Mouse (Mus musculus): ENCODE results near the gene Glis1. TPM values are rescaled to one million over a fixed set of nuclear protein-coding genes. Genes with fewer than 3 reads are reported as not detected.
"Not testable (repeated sequence)": the region's sequence is repeated elsewhere in the genome, so short reads cannot be mapped to it uniquely, and the experiment has no call there.

Gene Glis1
- polyA plus RNA-seq, 1 experiment from 2014 or later: 2.7 TPM

DNA sequence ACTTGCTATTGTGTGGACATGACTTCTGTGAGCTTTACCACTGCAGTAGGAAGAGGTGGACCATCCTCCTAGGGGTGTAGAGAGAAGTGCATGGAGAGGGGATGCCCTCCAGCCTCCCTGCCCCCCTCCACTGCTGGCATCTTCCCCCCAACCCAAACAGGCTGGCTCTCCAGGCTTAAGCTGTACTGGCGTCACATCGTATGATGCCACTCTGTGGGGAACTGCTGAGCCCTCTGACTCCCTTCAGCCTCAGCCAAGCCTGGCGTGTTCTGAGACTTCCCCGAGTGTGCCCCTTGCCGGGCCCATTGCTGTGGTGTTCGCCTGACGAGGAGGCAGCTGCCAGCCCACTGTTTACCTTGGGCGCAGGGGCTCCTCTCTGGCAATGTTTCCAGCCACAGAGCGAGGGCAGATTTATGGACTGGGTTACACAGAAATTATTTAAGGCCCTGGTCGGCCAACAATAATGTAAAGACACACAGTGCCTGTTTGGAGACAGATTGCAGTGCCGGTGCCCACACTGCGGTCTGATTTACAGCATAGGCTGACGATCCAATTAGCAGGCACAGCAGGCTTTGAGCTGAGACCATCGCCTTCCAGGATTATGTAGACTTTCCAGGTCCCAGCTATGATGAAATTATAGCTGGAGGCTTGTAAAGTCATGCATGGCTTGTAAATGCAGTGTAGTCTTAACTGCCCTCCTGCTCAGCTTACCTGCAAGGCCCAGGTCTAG, 156.6 kb downstream of the Glis1 start:
- H3K4me1 ChIP-seq (replicated peaks): peaks cover 29% of the 10 kb centered on the region
- peaks cover 10% of the 10 kb centered on the region for H3K27me3 ChIP-seq
- H3K36me3 ChIP-seq: no peaks in the 10 kb centered on the region
- H3K4me2 ChIP-seq: no peak overlapping the region
- H3K27ac ChIP-seq (replicated peaks): peak overlapping the region; percentile 89
- H3K9me3 ChIP-seq: no peaks in the 10 kb centered on the region
- 22% methylated on average over 14 of the region's 14 CpGs for WGBS
- H3K9ac ChIP-seq: peak overlapping the region; percentile 38; the same call in 1 of the 2 replicates
- H3K4me3 ChIP-seq: no peak overlapping the region
- ATAC-seq (ENCODE audit: low read depth): peak; percentile 92

DNA sequence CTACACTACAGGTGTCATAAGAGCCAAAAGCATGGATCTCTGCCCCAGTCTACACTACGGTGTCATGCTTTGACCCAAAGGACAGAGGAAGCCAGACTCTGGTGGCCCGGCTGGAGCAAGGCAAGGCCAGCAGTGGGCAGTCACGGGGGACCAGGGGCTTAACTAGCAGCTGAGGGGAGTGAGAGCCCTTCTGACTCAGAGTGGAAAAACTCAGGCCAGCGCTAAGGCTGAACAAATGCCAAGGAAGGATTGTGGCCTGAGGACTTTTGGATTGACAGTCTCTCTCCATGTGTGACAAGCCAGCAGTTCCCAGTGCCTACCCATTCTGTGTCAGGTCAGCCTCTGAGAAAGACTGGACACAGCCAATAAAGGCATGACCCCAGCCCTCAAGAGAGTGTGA, 159.0 kb downstream of the Glis1 start:
- Histone ChIP-seq H3K27me3 (peaks cover 16% of the 10 kb centered on the region), H3K9ac (no peak overlapping the region), H3K4me2 (no peak overlapping the region), H3K4me3 (no peak overlapping the region), H3K27ac (replicated peaks) (no peak overlapping the region), H3K36me3 (no peaks in the 10 kb centered on the region), H3K9me3 (no peaks in the 10 kb centered on the region), H3K4me1 (replicated peaks) (peaks cover 44% of the 10 kb centered on the region)
- no peak for ATAC-seq (ENCODE audit: low read depth)
- WGBS: 88% methylated on average over 4 of the region's 4 CpGs

- Histone ChIP-seq H3K4me1 (replicated peaks) (peaks cover 20% of the 10 kb centered on the region), H3K27me3 (peaks cover 16% of the 10 kb centered on the region; the same call in 1 of the 2 replicates), H3K9me3 (no peaks in the 10 kb centered on the region), H3K4me3 (no peak overlapping the region), H3K9ac (no peak overlapping the region), H3K4me2 (no peak overlapping the region), H3K36me3 (no peaks in the 10 kb centered on the region), H3K27ac (replicated peaks) (peak overlapping the region; percentile 73; the same call in 1 of the 2 replicates)
- no peak for ATAC-seq (ENCODE audit: low read depth)
- 61% methylated on average over 9 of the region's 9 CpGs for WGBS
Measured at GRCm38 (mm10) chr4:107597226-107597897, 163.0 kb downstream of the Glis1 start.

DNA sequence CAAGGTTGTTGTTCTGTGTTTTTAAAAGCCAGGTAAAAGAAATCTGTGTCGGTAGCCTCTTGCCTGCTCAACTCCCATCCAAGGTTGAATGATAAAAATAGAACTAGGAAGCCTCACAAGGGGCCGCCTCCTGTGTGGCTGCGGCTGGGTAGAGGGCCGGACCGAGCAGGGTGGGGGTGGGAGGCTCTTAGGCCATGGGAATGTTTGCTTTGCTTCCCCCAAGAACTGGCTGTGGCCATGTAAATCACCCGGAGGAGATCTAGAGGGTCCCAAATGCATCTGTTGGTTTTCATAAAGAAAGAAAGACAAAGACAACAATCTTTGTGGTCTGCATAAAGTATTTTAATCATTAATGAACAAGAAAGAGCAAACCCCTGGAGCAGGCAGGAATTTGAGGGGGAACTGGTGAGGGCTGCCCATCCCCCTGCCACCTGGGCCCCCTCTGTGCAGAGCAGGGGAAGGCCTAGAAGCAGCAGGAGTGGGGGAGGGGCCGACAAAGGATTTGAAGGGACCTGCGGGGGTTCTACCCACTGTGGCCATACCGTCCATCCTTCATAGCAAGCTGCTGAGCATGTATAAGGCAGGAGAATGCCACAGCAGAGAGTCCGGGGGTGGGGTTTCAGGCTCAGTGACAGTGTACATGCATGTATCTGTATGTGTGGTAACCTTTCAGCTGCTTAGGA, 163.6 kb downstream of the Glis1 start:
- ATAC-seq (ENCODE audit: low read depth): peak; percentile 55
- Histone ChIP-seq H3K4me1 (replicated peaks) (peaks cover 21% of the 10 kb centered on the region), H3K9ac (peak overlapping the region; percentile 26; the same call in 1 of the 2 replicates), H3K4me3 (no peak overlapping the region), H3K27me3 (peaks cover 16% of the 10 kb centered on the region; the same call in 1 of the 2 replicates), H3K36me3 (no peaks in the 10 kb centered on the region), H3K27ac (replicated peaks) (peak overlapping the region; percentile 73; the same call in 1 of the 2 replicates), H3K9me3 (no peaks in the 10 kb centered on the region), H3K4me2 (no peak overlapping the region)
- WGBS: 13% methylated on average over 10 of the region's 10 CpGs

- 91% methylated on average over 5 of the region's 5 CpGs for WGBS
- H3K9me3 ChIP-seq; ATAC-seq (ENCODE audit: low read depth); H3K4me2 ChIP-seq; H3K4me3 ChIP-seq; H3K9ac ChIP-seq; H3K36me3 ChIP-seq: not testable (repeated sequence)
- H3K27ac ChIP-seq (replicated peaks): peak overlapping the region; percentile 73; the same call in 1 of the 2 replicates
- peaks cover 24% of the 10 kb centered on the region for H3K4me1 ChIP-seq (replicated peaks)
- peaks cover 16% of the 10 kb centered on the region; the same call in 1 of the 2 replicates for H3K27me3 ChIP-seq
Measured at GRCm38 (mm10) chr4:107598581-107598958, 164.2 kb downstream of the Glis1 start.

GRCm38 (mm10) chr4:107602284-107602683, 167.9 kb downstream of the Glis1 start:
- Histone ChIP-seq H3K27me3 (no peaks in the 10 kb centered on the region), H3K4me1 (replicated peaks) (peaks cover 17% of the 10 kb centered on the region), H3K4me3 (no peak overlapping the region), H3K9ac (no peak overlapping the region), H3K9me3 (no peaks in the 10 kb centered on the region), H3K27ac (replicated peaks) (no peak overlapping the region), H3K4me2 (no peak overlapping the region), H3K36me3 (no peaks in the 10 kb centered on the region)
- no peak for ATAC-seq (ENCODE audit: low read depth)
- WGBS: 56% methylated on average over 7 of the region's 7 CpGs

GRCm38 (mm10) chr4:107602787-107603186, 168.4 kb downstream of the Glis1 start:
- no peak overlapping the region for H3K4me3 ChIP-seq
- no peaks in the 10 kb centered on the region for H3K9me3 ChIP-seq
- H3K27me3 ChIP-seq: no peaks in the 10 kb centered on the region
- H3K27ac ChIP-seq (replicated peaks): no peak overlapping the region
- ATAC-seq (ENCODE audit: low read depth): no peak
- peaks cover 12% of the 10 kb centered on the region for H3K4me1 ChIP-seq (replicated peaks)
- H3K4me2 ChIP-seq: no peak overlapping the region
- 78% methylated on average over 14 of the region's 14 CpGs for WGBS
- no peak overlapping the region for H3K9ac ChIP-seq
- no peaks in the 10 kb centered on the region for H3K36me3 ChIP-seq

GRCm38 (mm10) chr4:107603208-107603607, 168.8 kb downstream of the Glis1 start:
- WGBS: 76% methylated on average over 7 of the region's 7 CpGs
- H3K4me1 ChIP-seq (replicated peaks): peaks cover 7% of the 10 kb centered on the region
- no peak overlapping the region for H3K4me2 ChIP-seq
- no peaks in the 10 kb centered on the region for H3K27me3 ChIP-seq
- no peak overlapping the region for H3K9ac ChIP-seq
- H3K4me3 ChIP-seq: no peak overlapping the region
- no peaks in the 10 kb centered on the region for H3K9me3 ChIP-seq
- H3K27ac ChIP-seq (replicated peaks): no peak overlapping the region
- H3K36me3 ChIP-seq: no peaks in the 10 kb centered on the region
- ATAC-seq (ENCODE audit: low read depth): no peak

DNA sequence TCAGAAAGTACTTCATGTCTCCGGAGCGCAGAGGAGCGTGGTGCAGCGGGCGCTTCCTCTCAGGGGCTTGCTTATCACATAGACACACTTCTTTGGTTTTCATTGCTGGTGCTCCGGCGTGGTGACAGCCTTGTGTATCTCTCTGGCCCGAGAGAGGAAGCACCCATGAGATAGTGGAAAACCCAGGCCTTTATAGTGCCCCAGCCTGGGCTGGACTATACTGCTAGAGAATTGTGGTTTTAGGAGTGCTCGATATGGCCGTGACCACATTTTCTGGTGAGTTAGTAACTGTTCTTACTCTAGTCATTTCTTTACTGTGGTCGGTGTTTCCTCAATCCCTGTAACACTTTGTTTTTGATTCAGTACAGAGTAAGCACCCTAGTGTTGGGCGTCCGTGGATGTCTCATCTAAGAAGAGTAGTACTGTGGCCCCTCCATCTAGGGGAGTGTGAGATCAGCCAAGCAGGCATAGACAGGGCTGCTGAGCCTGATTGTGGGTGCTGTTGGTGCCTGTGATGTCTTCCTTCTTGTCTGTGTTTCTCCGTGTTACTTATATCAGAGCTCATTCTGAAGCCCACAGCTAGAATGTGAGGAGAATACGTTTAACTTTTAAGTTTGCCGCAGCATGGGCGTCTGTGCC, 171.7 kb downstream of the Glis1 start:
- Histone ChIP-seq H3K27ac (replicated peaks) (no peak overlapping the region), H3K9ac (no peak overlapping the region), H3K4me3 (no peak overlapping the region), H3K4me2 (no peak overlapping the region), H3K36me3 (no peaks in the 10 kb centered on the region), H3K27me3 (no peaks in the 10 kb centered on the region; the same call in 1 of the 2 replicates), H3K9me3 (no peaks in the 10 kb centered on the region), H3K4me1 (replicated peaks) (peaks cover 13% of the 10 kb centered on the region)
- ATAC-seq (ENCODE audit: low read depth): no peak
- WGBS: 83% methylated on average over 17 of the region's 17 CpGs

DNA sequence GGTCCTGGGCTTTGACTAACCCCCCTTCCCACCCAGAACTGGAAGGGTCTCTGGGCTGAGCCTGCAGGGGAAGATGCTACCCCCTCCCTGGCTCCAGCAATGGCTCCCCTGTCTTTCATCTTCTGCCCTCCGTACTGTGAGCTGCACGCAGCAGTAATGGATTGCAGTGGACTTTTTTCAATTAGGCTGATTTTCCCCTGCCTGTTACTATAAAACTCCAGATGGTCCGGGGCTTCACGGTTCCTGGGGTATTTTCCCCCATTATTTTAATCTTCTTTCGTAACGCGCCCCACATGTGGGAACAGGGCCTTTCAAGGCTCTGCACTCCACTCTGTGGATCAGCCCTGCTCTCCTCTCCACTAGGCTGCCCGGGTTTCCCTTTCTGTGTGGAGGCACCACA, 175.4 kb downstream of the Glis1 start:
- 0 out of 2 replicates have a peak overlapping the region, but pooled peaks have one; percentile 19 for H3K27ac ChIP-seq (replicated peaks)
- no peak overlapping the region for H3K4me2 ChIP-seq
- H3K9ac ChIP-seq: no peak overlapping the region
- ATAC-seq (ENCODE audit: low read depth): no peak
- peaks cover 8% of the 10 kb centered on the region for H3K4me1 ChIP-seq (replicated peaks)
- no peaks in the 10 kb centered on the region for H3K36me3 ChIP-seq
- no peak overlapping the region for H3K4me3 ChIP-seq
- no peaks in the 10 kb centered on the region for H3K9me3 ChIP-seq
- H3K27me3 ChIP-seq: no peaks in the 10 kb centered on the region; the same call in 1 of the 2 replicates
- 57% methylated on average over 8 of the region's 8 CpGs for WGBS

GRCm38 (mm10) chr4:107611888-107612650, 177.7 kb downstream of the Glis1 start:
- Histone ChIP-seq H3K27me3 (no peaks in the 10 kb centered on the region; the same call in 1 of the 2 replicates), H3K27ac (replicated peaks) (no peak overlapping the region), H3K9ac (no peak overlapping the region), H3K36me3 (no peaks in the 10 kb centered on the region), H3K9me3 (no peaks in the 10 kb centered on the region), H3K4me2 (no peak overlapping the region), H3K4me1 (replicated peaks) (peaks cover 8% of the 10 kb centered on the region), H3K4me3 (no peak overlapping the region)
- 73% methylated on average over 9 of the region's 9 CpGs for WGBS
- no peak for ATAC-seq (ENCODE audit: low read depth)
